Mouse (Mus musculus): ENCODE measurements around the gene Bmp7.

- TF ChIP-seq TAL1 (IDR thresholded peaks at IDR 0.05; ENCODE audit: low read length) (no peak), GATA1 (IDR thresholded peaks at IDR 0.05; ENCODE audit: low read length) (no peak)
Observed at GRCm38 (mm10) chr2:172966480-172966879, 26.4 kb upstream of the Bmp7 start.
